21 mouse cellular contexts compared by ENCODE assay signal in genomic region chr3:141214197-141214596, GRCm38 (mm10). TPM values are rescaled to one million over a fixed set of nuclear protein-coding genes. Genes with fewer than 3 reads are reported as not detected.
"Had no signal": no experiment of that assay in that cellular context is flagged by ENCODE, and none has a peak within 500 bp of the region (broad histone marks: within the 10 kb centered on the region; RNA-seq: fewer than 3 reads in every experiment).

No protein-coding gene starts in this region.

- H3K9me3 ChIP-seq: neural tube, embryonic 15.5 days; stomach, embryonic 15.5 days had no signal

- H3K9ac ChIP-seq: neural tube, embryonic 15.5 days; stomach, embryonic 15.5 days had no signal

- H3K4me2 ChIP-seq: neural tube, embryonic 15.5 days; stomach, embryonic 15.5 days had no signal

- H3K27ac ChIP-seq: neural tube, embryonic 15.5 days; stomach, embryonic 15.5 days; stomach, postnatal 0 days had no signal

- H3K27me3 ChIP-seq: neural tube, embryonic 15.5 days; stomach, embryonic 15.5 days had no signal

- H3K36me3 ChIP-seq: neural tube, embryonic 15.5 days; stomach, embryonic 15.5 days had no signal

- H3K4me3 ChIP-seq: neural tube, embryonic 15.5 days; stomach, embryonic 15.5 days had no signal

- H3K4me1 ChIP-seq: neural tube, embryonic 15.5 days; stomach, embryonic 15.5 days had no signal

- DNase-seq: right cerebral cortex, postnatal 14 days; right cerebral cortex, postnatal 25 days; right cerebral cortex, postnatal 4 days; spleen, adult 18-20 months; thymus, adult 18-20 months; thymus, adult 2 months; thymus, postnatal 14 days; thymus, postnatal 25 days; thymus, postnatal 36 days; thymus, postnatal 4 days had no signal

RNA-seq across cellular contexts. Expression of gene Pdha2, which starts 2.0 kb away (rescaled TPM):
- total RNA-seq: neutrophil, adult 5-6 weeks had no signal
- polyA plus RNA-seq: neural tube, embryonic 14.5 days; neural tube, embryonic 15.5 days; small intestine, adult 2 months; spleen, adult 2 months; stomach, embryonic 14.5 days; stomach, embryonic 15.5 days; stomach, embryonic 16.5 days; stomach, postnatal 0 days; thymus, adult 2 months; thymus, postnatal 0 days; urinary bladder, adult 2 months had no signal
